Comparison of ENCODE assay signal across 27 mouse cellular contexts in genomic region chr10:126793136-126793535, GRCm38 (mm10).
DNase-seq lines count a peak whose midpoint lies in the region; ATAC-seq and TF ChIP-seq lines count a peak whose summit lies in the region.
"Had no signal": no experiment of that assay in that cellular context is flagged by ENCODE, and none has a peak within 500 bp of the region (broad histone marks: within the 10 kb centered on the region; RNA-seq: fewer than 3 reads in every experiment).

No protein-coding gene starts in this region.

- H3K27me3 ChIP-seq in lung, embryonic 15.5 days, result no peaks in the 10 kb centered on the region
- no peaks in the 10 kb centered on the region for H3K27me3 ChIP-seq in lung, postnatal 0 days (replicated peaks; ENCODE audit: insufficient read depth, low read length)
- no peaks in the 10 kb centered on the region for H3K27me3 ChIP-seq in testis, adult 2 months (ENCODE audit: control insufficient read depth, insufficient read depth, low read length)
- H3K27me3 ChIP-seq: forebrain, embryonic 13.5 days; heart, embryonic 15.5 days; limb, embryonic 15.5 days; liver, embryonic 13.5 days; neural tube, embryonic 13.5 days had no signal

- no peaks in the 10 kb centered on the region for H3K36me3 ChIP-seq in lung, embryonic 15.5 days
- no peaks in the 10 kb centered on the region for H3K36me3 ChIP-seq in lung, postnatal 0 days (ENCODE audit: insufficient read depth, low read length)
- no peaks in the 10 kb centered on the region for H3K36me3 ChIP-seq in testis, adult 2 months (ENCODE audit: control insufficient read depth, insufficient read depth, low read length)
- H3K36me3 ChIP-seq: G1E; heart, embryonic 10.5 days; heart, embryonic 15.5 days; limb, embryonic 10.5 days; limb, embryonic 15.5 days; liver, embryonic 13.5 days; neural tube, embryonic 13.5 days had no signal

- no peak overlapping the region for H3K4me3 ChIP-seq in lung, embryonic 15.5 days
- H3K4me3 ChIP-seq in lung, postnatal 0 days (ENCODE audit: low read depth, low read length), result no peak overlapping the region
- peak overlapping the region; percentile 86 for H3K4me3 ChIP-seq in testis, adult 2 months (ENCODE audit: control insufficient read depth, low read depth, low read length)
- H3K4me3 ChIP-seq: forebrain, embryonic 13.5 days; heart, embryonic 10.5 days; heart, embryonic 15.5 days; limb, embryonic 10.5 days; limb, embryonic 15.5 days; liver, embryonic 13.5 days; neural tube, embryonic 13.5 days had no signal

- H3K9me3 ChIP-seq in lung, embryonic 15.5 days, result no peaks in the 10 kb centered on the region
- no peaks in the 10 kb centered on the region for H3K9me3 ChIP-seq in lung, postnatal 0 days (ENCODE audit: low read length)
- H3K9me3 ChIP-seq: forebrain, embryonic 13.5 days; heart, embryonic 10.5 days; heart, embryonic 15.5 days; limb, embryonic 10.5 days; limb, embryonic 15.5 days; liver, embryonic 13.5 days; neural tube, embryonic 13.5 days had no signal

- TF ChIP-seq CTCF in lung, postnatal 0 days (IDR thresholded peaks at IDR 0.05), result no peak
- TF ChIP-seq CTCF in testis, adult 2 months (IDR thresholded peaks at IDR 0.05; ENCODE audit: control insufficient read depth, insufficient read depth, insufficient replicate concordance, low read depth, low read length), result no peak

- no peaks in the 10 kb centered on the region; the same call in 1 of the 2 replicates for H3K4me1 ChIP-seq in lung, embryonic 15.5 days
- no peaks in the 10 kb centered on the region for H3K4me1 ChIP-seq in lung, postnatal 0 days (ENCODE audit: insufficient read depth, low read depth, low read length)
- peaks cover 2% of the 10 kb centered on the region for H3K4me1 ChIP-seq in testis, adult 2 months (ENCODE audit: control insufficient read depth, insufficient read depth, low read length)
- H3K4me1 ChIP-seq: heart, embryonic 15.5 days; limb, embryonic 15.5 days; liver, embryonic 13.5 days had no signal

- WGBS in lung, embryonic 15.5 days, result 27% methylated on average over 3 of the region's 3 CpGs
- WGBS in lung, postnatal 0 days, result 35% methylated on average over 3 of the region's 3 CpGs

- no peak for TF ChIP-seq EP300 in lung, postnatal 0 days (IDR thresholded peaks at IDR 0.05)

- ATAC-seq in lung, embryonic 15.5 days (ENCODE audit: borderline replicate concordance, extremely low read depth, low FRiP score, low TSS enrichment), result 0 out of 2 replicates have a peak, but pooled peaks have one; percentile 35
- ATAC-seq in lung, postnatal 0 days, result no peak
- ATAC-seq: forebrain, embryonic 13.5 days; intestine, postnatal 0 days; Patski had no signal

- DNase-seq in heart, adult 11 months, result peak; percentile 63
- no peak for DNase-seq in heart, adult 18-20 months
- DNase-seq in lung, postnatal 0 days (ENCODE audit: low spot score), result no peak
- DNase-seq in testis, postnatal 14 days (ENCODE audit: low spot score), result no peak
- DNase-seq in adrenal gland, adult 18-20 months (ENCODE audit: low spot score in 2 of 2), result no peak
- DNase-seq: adrenal gland, postnatal 14 days; cerebellum, adult 18-20 months; cerebellum, postnatal 25 days; gastrocnemius, postnatal 10 days; kidney, adult 9 months; kidney, postnatal 10 days; liver, embryonic 13.5 days; lung, adult 18-20 months; lung, postnatal 14 days; right cerebral cortex, postnatal 14 days; thymus, postnatal 14 days had no signal

- no peak for TF ChIP-seq POLR2A in testis, adult 2 months (IDR thresholded peaks at IDR 0.05; ENCODE audit: control insufficient read depth, low read depth, low read length)

- H3K4me2 ChIP-seq in lung, embryonic 15.5 days, result no peak overlapping the region
- H3K4me2 ChIP-seq in lung, postnatal 0 days (replicated peaks; ENCODE audit: low read depth, low read length), result no peak overlapping the region
- H3K4me2 ChIP-seq: forebrain, embryonic 13.5 days; heart, embryonic 15.5 days; limb, embryonic 15.5 days; liver, embryonic 13.5 days; neural tube, embryonic 13.5 days had no signal

- no peak overlapping the region for H3K27ac ChIP-seq in lung, embryonic 15.5 days
- no peak overlapping the region for H3K27ac ChIP-seq in lung, postnatal 0 days (ENCODE audit: low read length)
- H3K27ac ChIP-seq in testis, adult 2 months (ENCODE audit: control insufficient read depth, insufficient read depth, low read depth, low read length), result no peak overlapping the region
- H3K27ac ChIP-seq: forebrain, embryonic 13.5 days; heart, embryonic 10.5 days; heart, embryonic 15.5 days; limb, embryonic 10.5 days; limb, embryonic 15.5 days; liver, embryonic 13.5 days had no signal

- H3K9ac ChIP-seq in lung, embryonic 15.5 days, result no peak overlapping the region
- no peak overlapping the region for H3K9ac ChIP-seq in lung, postnatal 0 days (replicated peaks; ENCODE audit: low read depth)
- H3K9ac ChIP-seq: forebrain, embryonic 13.5 days; heart, embryonic 15.5 days; limb, embryonic 15.5 days; liver, embryonic 13.5 days; neural tube, embryonic 13.5 days had no signal
